Mouse (Mus musculus) inflammation-experienced regulatory T-cells, adult 6 months (primary cell): ENCODE measurements around the gene Ugt1a6b. TPM values are rescaled to one million over a fixed set of nuclear protein-coding genes. Genes with fewer than 3 reads are reported as not detected.

Experiments
- ATAC-seq: one replicate; pipeline ENCODE4 v1.8.0; 2017
- polyA plus RNA-seq, 3 experiments: library from polyadenylated mRNA; unstranded; fragments of 100-300 nt; shearing (Covaris generic); gene quantifications; one replicate each; pipeline ENCODE4 v1.2.1; 2017

The Ugt1a6b gene
- polyA plus RNA-seq, 3 experiments from 2014 or later, result not detected

DNA sequence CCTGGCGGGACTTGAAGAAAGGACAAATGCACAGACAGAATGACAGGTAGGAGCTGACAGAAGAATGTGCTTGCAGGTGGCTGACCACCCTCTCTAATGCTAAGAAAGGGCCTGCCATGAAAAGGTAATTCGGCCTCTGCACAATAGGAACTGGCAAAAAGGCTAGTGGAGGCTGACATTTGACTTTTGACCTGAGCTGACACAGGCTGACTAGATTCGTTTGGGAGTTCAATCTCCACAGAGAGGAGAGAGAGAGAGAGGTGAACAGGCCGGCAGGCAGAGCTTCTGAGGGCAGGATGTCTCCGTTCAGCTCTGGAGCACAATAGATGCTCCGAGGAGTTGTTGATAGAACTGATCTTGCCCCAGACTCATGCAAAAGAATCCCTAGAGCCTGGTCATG, 143.3 kb downstream of the Ugt1a6b start:
- no peak for ATAC-seq

DNA sequence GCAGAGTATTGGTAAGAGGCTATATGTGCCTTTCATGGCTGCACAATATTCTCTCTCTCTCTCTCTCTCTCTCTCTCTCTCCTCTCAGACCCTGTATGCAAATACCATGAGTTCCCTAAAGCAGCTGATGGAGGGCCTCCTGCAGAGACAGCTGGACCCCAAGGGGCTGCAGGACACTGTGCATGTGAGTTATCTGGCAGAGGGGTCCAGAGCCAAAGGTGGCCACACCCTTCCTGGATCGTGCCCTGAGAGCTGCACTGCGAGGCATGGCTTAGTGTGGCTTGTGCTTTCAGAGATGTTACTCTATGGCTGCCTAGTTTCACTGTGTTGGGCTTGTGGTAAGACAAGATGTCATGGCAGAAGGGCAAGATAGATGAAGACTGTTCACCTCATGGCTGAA, 144.6 kb downstream of the Ugt1a6b start:
- ATAC-seq, result no peak

DNA sequence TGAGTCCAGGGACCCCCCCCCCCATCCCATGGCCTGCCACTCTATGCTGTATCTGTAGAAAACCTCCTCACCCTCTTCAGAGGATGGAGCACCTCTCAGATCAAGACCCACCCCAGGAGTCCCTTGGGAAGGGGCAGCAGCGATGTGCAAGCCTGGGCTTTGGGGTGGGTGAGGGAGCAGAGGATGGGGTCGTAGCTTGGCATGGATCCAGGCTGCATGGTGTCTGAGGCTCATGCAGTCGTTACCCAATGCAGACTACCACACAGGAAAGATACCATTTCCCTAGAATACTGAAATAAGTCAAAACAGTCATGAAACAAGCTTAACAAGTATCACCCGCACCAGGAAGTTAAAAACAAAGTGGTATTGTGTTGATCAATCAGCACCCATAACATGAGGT, 145.6 kb downstream of the Ugt1a6b start:
- ATAC-seq, result no peak

DNA sequence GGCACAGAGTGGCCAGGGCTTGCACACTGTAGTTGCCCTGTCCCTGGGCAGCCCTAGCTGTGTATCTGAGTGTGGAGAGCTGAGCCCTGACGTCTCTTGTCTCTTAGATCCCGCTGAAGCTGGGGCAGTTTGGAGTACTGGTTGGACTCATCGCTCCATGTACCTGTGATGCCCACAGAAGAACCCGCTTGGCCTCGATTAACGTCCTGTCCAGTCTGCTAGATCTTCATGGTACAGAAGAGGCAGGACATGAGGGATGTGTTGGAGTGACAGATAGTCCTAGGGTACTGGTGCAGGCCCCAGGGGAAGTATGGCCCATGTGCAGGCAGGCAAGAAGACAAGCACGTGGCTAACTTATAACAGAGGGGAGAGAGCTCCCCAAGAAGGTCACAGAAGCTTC, 146.5 kb downstream of the Ugt1a6b start:
- ATAC-seq, result no peak

DNA sequence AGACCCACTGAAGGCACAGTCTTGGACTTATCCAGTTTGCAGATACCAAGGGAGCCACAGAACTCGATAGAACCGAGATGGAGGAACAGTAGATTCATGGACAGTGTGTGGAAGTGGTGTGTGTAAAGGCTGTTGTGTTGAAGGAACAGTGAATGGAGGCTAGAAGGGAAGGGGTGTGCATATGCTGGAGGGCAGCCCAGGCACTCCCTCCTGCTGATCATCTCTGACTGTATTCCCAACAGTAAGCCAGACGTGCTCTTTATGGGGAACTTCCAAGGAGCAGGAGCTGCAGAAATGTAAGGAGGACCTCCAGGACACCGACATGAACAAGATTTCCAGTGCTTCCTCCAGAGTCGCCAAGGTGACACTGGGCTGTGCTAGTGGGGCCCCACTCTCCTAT, 147.0 kb downstream of the Ugt1a6b start:
- no peak for ATAC-seq

DNA sequence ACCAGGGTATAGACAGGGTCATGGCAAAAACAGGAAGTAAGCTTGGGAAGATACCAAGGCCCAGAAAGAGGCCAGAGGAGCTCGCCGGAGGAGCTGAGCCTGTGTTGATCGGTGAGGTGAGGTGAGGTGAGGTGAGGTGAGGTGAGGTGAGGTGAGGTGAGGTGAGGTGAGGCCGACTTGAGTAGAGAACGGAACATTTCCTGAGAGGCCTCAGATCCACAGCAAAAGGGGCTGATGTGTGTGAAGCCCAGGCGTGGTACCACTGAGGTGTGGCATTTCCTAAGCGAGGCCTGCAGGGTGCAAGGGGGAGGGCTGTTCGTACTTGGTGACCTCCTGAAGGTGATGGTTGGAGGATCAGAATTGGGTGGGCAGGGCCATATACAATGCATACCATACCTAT, 150.1 kb downstream of the Ugt1a6b start:
- no peak for ATAC-seq

DNA sequence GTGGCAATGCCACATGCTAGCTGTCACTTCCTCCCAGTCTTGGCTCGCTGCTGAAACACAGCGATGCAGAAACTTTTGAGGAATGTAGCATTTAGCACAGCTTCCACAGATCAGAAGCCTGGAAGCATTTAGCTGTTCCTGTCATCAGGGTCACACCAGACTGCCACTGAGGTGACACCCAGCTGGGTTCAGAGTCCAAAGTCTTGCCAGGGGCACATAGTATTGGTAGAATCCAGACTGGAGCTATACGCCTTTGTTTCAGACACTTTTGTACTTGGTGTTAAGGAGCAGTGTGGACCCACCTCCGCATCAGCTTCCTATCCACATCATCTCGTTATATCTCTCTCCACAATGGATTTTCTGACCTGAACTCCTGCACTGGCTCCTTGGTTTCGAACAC, 150.5 kb downstream of the Ugt1a6b start:
- no peak for ATAC-seq

DNA sequence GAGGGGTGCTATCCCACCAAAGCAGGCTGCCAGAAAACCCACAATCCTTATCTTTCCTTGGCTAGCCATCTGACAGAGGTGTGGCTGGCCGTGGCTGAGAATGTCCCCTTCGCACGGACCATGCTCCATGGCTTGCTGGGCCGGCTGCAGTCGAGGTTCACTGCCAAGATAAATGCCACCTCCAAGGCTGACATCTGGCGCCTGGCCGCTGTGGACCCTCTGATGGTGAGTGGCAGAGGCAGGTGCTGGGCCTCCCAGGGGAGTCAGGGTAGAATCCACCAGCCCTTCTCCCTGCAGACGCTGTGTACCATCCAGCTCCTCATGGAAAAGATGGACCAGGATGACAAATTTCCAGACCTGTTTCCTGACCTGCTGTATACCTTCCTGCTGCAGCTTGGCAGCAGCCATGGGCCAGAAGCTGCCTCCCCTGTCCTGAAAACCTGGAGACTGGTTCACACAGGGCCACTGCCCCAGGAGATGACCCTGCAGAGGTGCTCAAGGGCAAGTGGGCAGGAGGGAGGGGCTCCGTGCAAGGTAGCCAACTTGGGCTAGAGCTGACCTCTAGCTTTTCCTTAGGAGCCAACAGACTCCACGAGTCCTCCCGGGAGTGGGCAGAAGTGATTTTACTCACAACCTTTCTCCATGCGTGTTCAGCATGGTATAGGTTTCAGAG, 151.9 kb downstream of the Ugt1a6b start:
- ATAC-seq, result no peak

DNA sequence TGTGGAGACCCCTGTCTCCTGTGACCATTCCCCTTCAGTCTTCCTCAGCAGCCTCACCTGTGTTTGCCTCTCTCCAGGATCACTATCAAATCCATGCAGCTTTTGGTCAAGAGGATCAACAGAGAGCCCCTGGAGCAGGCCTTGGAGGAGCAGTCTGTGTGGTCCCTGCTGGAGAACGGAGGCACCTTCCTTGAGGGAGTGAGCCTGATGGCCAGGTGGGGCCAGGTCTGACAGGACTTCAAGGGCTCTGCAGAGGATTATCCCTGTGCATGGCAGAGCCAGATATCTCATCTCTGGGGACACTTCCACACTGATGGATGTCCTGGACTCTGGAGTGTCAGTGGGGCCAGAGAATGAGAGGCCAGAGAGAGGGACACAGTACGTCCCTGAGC, 152.4 kb downstream of the Ugt1a6b start:
- ATAC-seq, result no peak

DNA sequence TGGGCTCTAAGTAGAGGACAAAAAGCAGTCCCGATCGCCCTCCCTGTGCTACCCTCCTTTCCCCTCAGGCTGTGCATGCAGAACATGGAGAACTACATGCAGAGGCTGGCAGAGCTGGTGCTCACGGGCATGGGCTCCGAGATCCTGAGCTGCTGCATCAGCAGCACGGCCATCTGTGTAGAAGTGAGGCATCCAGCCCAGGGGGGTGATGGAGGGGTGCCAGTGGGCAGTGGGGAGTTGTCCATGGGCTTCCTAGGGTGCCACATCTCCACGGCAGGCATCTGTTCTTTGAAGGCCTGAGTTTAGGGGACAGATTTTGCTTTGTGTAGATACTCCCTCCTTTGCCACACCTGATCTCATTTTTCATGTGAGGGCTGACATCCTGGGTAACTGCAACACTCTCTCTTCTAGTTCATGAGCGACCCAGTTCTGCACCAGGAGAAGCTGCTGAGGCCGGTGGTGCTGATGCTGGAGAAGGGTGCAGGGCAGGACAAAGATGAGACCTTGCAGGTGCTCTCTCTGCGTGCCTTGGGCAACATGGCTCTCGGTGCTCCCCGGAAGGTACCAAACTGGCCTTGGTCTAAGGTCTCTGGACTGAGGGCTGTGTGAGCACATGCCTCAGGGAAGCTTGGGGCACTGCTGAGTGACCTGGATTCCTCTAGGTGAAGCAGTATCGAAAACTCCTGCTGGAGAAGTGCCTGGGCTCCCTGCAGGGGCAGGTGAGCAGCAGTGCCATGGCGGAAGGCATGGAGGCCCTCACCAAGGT, 153.1 kb downstream of the Ugt1a6b start:
- no peak for ATAC-seq

DNA sequence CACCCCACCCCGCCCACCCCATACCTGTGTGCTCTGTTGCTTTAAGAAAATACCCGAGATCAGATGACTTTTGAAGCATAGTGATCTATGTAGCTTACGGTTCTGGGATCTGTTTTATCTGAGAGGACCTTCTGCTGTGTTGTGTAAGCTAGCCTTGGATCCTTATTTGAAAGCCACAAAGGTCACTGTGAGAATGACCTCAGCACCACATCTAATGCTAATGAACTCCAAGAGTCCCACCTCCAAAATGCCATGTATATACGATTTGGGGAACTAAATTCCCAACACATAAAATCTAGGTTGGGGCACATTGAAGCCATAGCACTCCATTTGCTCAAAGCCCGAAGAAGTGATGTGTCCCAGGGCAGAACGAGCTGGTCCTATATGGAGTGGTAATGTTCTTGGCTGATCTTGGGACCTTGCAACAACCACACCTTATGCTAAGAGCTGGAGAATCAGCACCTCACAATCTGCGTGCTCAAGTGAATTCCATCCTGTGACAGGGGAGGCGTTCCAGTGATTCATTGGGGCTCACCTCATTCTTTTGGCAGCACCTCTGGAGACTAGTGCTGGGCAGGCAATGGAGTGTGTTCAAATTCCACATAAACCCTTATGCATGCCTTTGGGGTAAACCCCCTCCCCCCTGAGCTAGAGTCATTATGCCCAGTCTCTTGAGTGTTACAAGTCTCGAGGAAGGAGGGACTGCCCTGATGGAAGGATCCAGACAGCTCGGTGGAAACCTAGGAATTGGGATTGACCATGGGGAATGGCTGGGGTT, 154.0 kb downstream of the Ugt1a6b start:
- ATAC-seq, result no peak

DNA sequence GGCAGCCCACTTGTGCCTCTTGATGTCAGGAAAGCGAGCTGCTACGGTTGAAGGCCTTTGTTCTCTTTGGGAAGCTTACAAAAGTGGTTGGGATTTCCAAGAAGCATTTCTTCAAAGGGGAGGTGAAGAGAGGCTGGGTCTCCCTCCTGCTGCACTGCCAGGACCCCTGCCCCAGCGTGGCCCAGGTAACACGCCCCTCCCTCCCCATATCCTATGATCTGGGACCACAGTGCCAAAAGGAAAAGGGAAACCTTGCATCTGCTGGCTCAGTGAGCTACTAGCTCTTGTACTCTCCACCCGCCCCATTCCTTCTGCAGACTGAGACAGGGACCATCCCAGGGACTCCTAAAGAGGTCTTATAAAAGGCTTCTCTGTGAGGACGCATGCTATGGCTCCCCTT, 154.6 kb downstream of the Ugt1a6b start:
- no peak for ATAC-seq

DNA sequence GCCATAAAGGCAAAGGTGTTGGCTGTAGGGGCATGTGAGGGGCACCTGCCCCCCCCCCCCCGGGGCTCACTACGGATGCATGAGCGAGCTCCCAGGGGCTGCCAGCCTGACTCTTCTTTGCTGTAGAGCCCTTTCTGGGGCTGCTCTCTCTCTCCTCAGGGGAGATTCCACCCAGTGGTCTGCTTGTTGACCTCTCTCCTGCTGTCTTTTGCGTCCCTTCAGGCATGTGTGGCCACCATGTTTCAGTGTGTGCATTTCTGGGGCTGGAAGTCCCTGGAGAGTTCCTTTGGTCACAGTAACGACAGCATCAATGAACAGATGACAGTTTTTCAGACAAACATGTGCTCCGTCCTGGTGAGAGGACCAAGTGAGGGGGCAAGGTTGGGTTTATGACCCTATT, 155.3 kb downstream of the Ugt1a6b start:
- no peak for ATAC-seq

DNA sequence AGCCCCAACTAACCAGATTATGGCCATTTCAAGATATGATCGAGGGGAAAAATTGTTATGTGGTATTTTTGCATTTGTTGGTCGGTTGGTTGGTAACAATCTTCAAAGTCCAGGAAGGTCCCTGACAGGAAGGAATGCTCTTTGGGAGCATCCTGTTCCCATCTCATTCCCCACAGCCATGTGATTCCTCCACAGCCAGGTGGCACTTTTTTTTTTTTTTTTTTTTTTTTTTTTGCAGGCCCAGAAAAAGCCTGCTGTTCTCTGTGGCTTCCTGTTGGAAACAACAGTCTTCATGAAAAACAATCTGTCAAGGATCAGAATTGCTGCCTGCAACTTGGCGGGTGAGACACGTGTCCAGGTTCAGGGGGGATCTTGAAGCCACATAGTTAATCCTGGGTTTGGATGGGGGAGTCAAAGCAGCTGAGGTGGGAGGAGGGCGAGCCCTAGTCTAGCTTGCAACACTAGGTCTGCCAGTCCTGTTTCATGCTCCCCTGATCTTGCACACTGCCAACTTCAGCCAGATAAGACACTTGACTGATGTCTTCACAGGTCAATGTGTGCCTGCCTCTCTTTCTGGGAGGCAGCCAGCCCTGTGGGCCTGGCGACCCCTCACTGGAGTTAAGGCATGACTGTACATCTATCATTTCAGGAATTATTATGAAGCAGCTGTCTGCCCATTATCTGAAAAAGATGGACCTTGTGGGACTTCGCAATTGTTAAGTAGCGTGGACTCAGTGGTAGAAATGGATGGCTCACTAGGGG, 156.0 kb downstream of the Ugt1a6b start:
- no peak for ATAC-seq

DNA sequence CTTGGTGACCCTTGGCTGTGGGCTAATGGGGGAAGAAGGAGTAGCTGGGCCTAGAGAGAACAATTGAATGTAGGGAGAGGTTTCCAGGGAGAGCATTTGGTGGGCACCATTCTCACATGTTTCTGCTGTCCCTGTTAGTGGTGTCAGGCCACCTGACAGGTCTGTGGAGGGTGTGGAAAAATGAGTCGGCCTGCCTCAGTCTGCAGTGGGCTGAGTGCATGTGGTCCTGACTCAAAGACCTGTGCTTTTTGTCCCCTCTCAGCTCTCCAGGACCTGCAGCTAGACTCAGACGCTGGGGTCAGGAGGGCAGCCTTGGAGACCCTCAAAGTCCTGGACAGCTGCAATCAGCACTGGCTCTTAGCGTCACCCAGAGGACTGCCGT, 156.6 kb downstream of the Ugt1a6b start:
- no peak for ATAC-seq

DNA sequence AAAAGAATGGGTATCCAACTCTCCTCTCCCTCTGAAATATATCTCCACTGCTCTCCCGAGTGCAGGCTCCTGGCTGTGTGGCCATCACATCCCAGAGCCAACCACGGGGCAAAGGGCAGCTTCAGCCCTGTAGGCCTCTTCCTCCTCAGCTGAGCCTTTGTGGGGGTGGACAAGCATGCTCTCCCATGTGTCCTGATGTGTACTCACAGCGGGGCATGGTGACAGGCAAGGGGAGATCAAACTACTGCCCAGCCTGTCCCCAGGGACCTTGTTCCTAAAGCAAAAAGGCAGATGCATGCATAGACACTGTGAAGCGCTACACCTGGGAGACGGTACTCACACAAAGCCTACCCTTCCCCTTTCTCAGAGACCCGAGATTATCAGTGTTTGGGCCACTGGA, 157.1 kb downstream of the Ugt1a6b start:
- ATAC-seq, result no peak

DNA sequence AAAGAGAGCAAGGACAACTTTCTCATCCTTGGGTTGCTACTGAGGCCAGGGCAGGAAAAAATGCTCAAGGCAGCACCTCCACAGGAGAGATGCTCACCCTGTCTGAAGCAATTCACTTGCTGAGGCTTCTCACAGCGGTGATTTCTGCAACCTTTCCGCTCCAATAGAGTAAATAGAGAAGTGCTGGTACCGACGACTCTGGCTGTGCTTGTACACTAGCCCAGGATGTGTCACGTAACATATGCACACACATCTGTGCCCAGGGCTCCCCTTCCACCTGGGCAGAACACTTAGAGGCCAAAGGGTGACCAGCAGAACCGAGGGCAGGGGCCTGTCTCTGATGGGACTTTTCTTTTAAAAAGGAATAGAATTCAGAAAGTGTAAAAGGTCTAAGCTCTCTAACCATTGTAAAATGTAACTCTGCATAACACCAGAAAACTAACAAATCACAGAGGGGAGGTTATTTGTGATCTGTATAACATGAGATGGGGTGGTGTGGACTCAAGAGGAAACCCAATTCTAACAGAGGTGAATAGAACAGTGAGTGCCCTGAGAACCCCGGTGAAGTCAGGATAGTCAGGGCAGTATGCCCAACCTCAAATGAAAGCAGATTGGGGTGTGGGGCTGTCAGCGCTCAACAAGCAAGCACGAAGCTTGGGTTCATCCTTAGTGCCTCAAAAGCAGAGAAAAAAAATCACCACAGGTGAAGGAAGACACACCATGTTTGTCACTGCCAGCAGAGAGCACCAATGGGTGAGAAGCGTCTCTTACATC, 157.7 kb downstream of the Ugt1a6b start:
- no peak for ATAC-seq

DNA sequence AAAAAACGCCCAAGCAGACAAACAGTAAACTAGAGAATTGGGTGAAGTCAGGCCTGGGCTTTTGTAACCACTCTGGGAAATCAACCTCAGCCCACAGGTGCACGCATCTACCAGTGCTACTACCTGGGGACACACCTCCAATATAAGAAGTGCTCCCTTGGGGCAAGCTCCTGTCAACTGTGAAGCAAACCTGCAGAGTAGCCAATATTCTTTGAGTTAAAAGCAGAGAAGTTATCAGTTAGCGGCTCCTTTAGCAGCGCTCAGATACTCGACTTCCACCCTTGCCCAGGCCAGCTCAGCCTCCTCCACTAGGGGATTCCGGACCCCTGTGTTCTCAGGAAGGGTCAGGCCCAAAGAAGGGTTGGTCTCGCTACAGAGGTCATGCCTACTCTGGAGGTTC, 158.7 kb downstream of the Ugt1a6b start:
- no peak for ATAC-seq

DNA sequence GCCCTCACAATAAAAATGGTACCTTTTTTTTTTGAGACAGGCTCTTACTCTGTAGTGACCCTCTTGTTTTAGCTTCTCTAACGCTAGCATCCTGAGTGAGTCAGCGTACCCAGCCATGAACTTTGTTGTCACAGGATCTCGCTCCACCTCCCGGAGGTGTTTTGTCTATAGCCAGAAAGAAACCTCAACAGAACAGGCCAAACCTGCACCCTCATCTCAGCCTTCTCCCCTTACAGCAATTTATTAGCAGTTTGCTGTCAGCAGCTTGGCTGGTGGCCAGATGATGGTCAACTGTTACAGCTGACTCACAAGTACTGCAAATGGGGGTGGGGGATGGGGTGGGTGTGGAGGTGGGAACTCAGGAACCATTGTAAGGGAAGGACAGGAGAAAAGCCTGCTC, 159.2 kb downstream of the Ugt1a6b start:
- no peak for ATAC-seq

DNA sequence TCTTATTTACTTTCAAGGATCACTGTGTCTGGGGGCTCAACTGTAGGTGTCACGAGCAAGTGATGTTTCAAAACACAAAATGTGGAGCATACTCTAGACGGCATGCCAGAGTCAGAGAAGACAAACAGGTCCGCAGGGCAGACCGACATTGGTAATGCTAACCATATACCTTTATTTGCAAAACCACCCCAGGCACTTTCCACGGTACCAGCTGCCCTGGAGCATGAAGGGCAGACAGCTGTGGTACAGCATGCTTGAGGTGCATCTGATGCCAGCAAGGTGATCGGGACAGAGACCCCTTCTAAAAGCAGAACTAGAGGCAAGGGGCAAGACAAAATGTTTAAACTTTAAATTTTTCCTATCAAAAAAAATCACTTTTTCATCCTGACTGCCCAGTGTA, 159.9 kb downstream of the Ugt1a6b start:
- ATAC-seq, result no peak

DNA sequence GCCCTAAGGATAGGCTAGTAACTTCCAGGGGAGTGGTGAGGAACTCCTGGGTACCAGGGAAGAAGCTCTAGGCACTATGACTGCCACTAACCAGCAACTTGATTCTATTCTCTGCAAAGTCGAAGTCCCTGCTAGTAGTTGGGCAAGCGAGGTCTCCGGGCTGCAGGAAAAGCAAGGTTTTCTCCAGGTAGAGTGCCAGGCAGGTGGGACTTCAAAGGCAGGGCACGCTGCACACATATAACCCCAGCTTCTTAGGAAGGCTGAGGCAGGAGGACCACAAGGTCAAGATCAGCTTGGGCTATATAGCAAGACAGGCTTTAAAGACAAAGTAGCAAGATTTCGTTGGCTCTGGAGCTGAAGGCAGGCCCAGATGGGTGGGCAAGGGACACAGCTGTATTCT, 160.7 kb downstream of the Ugt1a6b start:
- no peak for ATAC-seq

DNA sequence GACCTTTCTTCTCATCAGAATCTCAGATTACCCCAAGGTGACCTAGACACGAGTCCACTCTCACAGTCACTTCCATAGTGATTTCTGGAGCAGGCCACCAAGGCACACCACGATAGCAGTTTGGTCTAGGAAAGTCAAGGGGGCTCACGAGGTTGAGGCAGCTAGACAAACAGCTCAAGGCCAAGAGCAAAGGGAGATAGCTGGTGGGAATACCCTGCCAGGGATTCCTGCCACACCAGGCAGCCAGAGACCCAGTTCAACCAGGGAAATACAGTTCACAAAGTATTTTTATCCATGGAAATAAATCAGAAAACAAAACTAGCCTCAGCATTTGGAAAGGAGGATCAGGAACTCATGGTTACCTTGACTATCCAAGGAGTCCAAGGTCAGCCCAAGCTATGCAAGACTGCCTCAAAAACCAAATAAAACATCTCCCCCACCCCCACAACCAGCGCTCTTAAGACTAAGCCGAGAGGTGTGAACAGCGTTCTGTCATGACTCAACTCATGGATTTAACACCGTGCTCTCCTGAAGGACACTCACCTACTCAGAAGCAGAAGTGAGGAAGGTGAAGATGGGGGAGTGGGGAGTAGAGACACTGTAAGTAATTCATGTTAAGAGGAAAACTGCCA, 161.3 kb downstream of the Ugt1a6b start:
- ATAC-seq, result no peak
